Mouse (Mus musculus) heart, postnatal 25 days (tissue): ENCODE results near the gene Fam49a. TPM values are rescaled to one million over a fixed set of nuclear protein-coding genes. Genes with fewer than 3 reads are reported as not detected.
"Not testable (repeated sequence)": the region's sequence is repeated elsewhere in the genome, so short reads cannot be mapped to it uniquely, and the experiment has no call there.

Experiments used
- DNase-seq: peaks from one replicate; pipeline ENCODE4 v3.0.0; 2022; ENCODE audit warnings: low spot score
- intact Hi-C: fragments of 180-260 bp; cut with DNase I; formaldehyde crosslinking; loops from one replicate; pipeline ENCODE4 v1.15.1; 2025
- total RNA-seq, 2 experiments: library from RNA; stranded (reverse); gene quantifications; 2 replicates each; pipeline ENCODE4 v1.2.3; 2021

Fam49a gene
- total RNA-seq, result 1 to 10 TPM; 9.5 to 10.0 TPM

- intact Hi-C loops, result loop anchor here (5.0 kb wide), 1 partner anchor 40 kb away; no protein-coding TSS in a partner anchor
- peak; percentile 61 for DNase-seq
Observed at GRCm38 (mm10) chr12:12261987-12262971, at the start of gene Fam49a. TSS of gene Fam49a (plus strand) at chr12:12262139.

- intact Hi-C loops, result no loop called here
Observed at GRCm38 (mm10) chr12:12213536-12213935, 48.4 kb upstream of the Fam49a start.

GRCm38 (mm10) chr12:12218947-12219346 lies 43.0 kb upstream of the Fam49a start:
- intact Hi-C loops, result no loop called here

More at GRCm38 (mm10) chr12:12213536-12213935, 48.4 kb upstream of the Fam49a start:
- DNase-seq, result no peak

GRCm38 (mm10) chr12:12220755-12221496 lies 41.0 kb upstream of the Fam49a start:
- DNase-seq, result no peak
- intact Hi-C loops, result no loop called here

More at GRCm38 (mm10) chr12:12218947-12219346, 43.0 kb upstream of the Fam49a start:
- DNase-seq, result no peak

- intact Hi-C loops, result no loop called here
- DNase-seq, result peak; percentile 10
Observed at GRCm38 (mm10) chr12:12222585-12223290, 39.2 kb upstream of the Fam49a start.

GRCm38 (mm10) chr12:12223336-12223735 lies 38.6 kb upstream of the Fam49a start:
- intact Hi-C loops, result no loop called here
- DNase-seq, result peak; percentile 13

- no peak for DNase-seq
- intact Hi-C loops, result no loop called here
Observed at GRCm38 (mm10) chr12:12225706-12226105, 36.2 kb upstream of the Fam49a start.

- no peak for DNase-seq
- intact Hi-C loops, result no loop called here
Observed at GRCm38 (mm10) chr12:12227594-12227993, 34.3 kb upstream of the Fam49a start.

GRCm38 (mm10) chr12:12230031-12230557 lies 31.8 kb upstream of the Fam49a start:
- no peak for DNase-seq

GRCm38 (mm10) chr12:12232097-12232496 lies 29.8 kb upstream of the Fam49a start:
- intact Hi-C loops, result no loop called here
- DNase-seq, result no peak

More at GRCm38 (mm10) chr12:12230031-12230557, 31.8 kb upstream of the Fam49a start:
- intact Hi-C loops, result no loop called here

- intact Hi-C loops, result no loop called here
- no peak for DNase-seq
Observed at GRCm38 (mm10) chr12:12236978-12237377, 25.0 kb upstream of the Fam49a start.

GRCm38 (mm10) chr12:12239502-12239901 lies 22.4 kb upstream of the Fam49a start:
- no peak for DNase-seq
- intact Hi-C loops, result no loop called here

GRCm38 (mm10) chr12:12243148-12243547 lies 18.8 kb upstream of the Fam49a start:
- intact Hi-C loops, result no loop called here

GRCm38 (mm10) chr12:12247023-12247422 lies 14.9 kb upstream of the Fam49a start:
- DNase-seq, intact Hi-C loops: not testable (repeated sequence)

More at GRCm38 (mm10) chr12:12243148-12243547, 18.8 kb upstream of the Fam49a start:
- DNase-seq, result no peak

- no peak for DNase-seq
- intact Hi-C loops, result no loop called here
Observed at GRCm38 (mm10) chr12:12249521-12249920, 12.4 kb upstream of the Fam49a start.

- no peak for DNase-seq
- intact Hi-C loops, result no loop called here
Observed at GRCm38 (mm10) chr12:12253526-12253925, 8.4 kb upstream of the Fam49a start.

GRCm38 (mm10) chr12:12254139-12254538 lies 7.8 kb upstream of the Fam49a start:
- no peak for DNase-seq
- intact Hi-C loops, result no loop called here

- intact Hi-C loops, result loop anchor here (5.0 kb wide), 1 partner anchor 41 kb away; no protein-coding TSS in a partner anchor
- no peak for DNase-seq
Observed at GRCm38 (mm10) chr12:12260979-12261960, 669 bp upstream of the Fam49a start.
